Mouse (Mus musculus) lung, postnatal 0 days (tissue): ENCODE data around the gene Yeats2.

Experiments used
- CTCF ChIP-seq: IDR thresholded peaks from 2 replicates; pipeline ENCODE4 v1.5.1; 2016; ENCODE audit warnings: antibody characterized with exemption, mild to moderate bottlenecking
- EP300 ChIP-seq: IDR thresholded peaks from 2 replicates; pipeline ENCODE4 v1.6.1; 2016; ENCODE audit warnings: antibody characterized with exemption, mild to moderate bottlenecking, control low read depth

DNA sequence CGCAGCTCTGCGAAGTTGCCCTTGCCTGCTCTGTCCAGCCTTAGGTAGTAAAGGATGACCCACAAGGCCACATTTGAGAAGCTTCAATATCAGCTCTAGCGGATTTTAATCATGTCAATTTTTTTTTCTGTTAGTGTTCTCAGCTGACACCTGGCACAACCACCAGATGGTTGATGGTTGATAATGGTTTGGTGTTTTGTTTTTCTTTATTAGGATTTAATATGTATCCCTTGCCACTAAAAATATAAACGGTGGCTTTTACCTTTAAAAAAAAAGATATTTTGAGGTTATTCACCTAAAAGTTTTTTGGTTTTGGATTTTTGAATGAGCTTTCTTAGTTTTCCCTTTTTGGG, 42.5 kb upstream of the Yeats2 start:
- TF ChIP-seq CTCF (no peak), EP300 (no peak)
